Mouse (Mus musculus) gastrocnemius, adult 2 months (tissue): ENCODE data around the gene Zfp428. TPM values are rescaled to one million over a fixed set of nuclear protein-coding genes. Genes with fewer than 3 reads are reported as not detected.

Experiments used
- DNase-seq: peaks from one replicate; pipeline ENCODE4 v3.0.0; 2022
- H3K27ac ChIP-seq: fragments of 200-600 bp; 2 replicates; pipeline ENCODE4 v1.8.1; 2022; ENCODE audit warnings: mild to moderate bottlenecking
- H3K4me3 ChIP-seq: fragments of 200-600 bp; 2 replicates; pipeline ENCODE4 v1.8.1; 2022; ENCODE audit warnings: mild to moderate bottlenecking, moderate library complexity
- CTCF ChIP-seq: fragments of 200-600 bp; IDR thresholded peaks from 2 replicates; pipeline ENCODE4 v1.8.1; 2022; ENCODE audit warnings: antibody characterized with exemption, mild to moderate bottlenecking, moderate library complexity
- intact Hi-C: fragments of 180-260 bp; cut with DNase I; formaldehyde crosslinking; loops from one replicate; pipeline ENCODE4 v1.15.1; 2025
- total RNA-seq, 2 experiments: library from RNA; stranded (reverse); gene quantifications; 2 replicates each; pipeline ENCODE4 v1.2.3; 2021

Zfp428 gene
- total RNA-seq, 2 experiments from 2014 or later = 3.5 to 6.5 TPM

- H3K4me3 ChIP-seq = no peak overlapping the region; the same call in 1 of the 2 replicates
- intact Hi-C loops = loop anchor here (2.0 kb wide), 1 partner anchor 22 kb away; the partner anchor contains the start of gene Zfp428
- DNase-seq = no peak
- H3K27ac ChIP-seq = peak overlapping the region; percentile 96
- TF ChIP-seq CTCF = no peak
Observed at GRCm38 (mm10) chr7:24528861-24529260, 22.1 kb downstream of the Zfp428 start.

GRCm38 (mm10) chr7:24529580-24529979 is 22.8 kb downstream of the Zfp428 start:
- intact Hi-C loops = loop anchor here (2.0 kb wide), 1 partner anchor 23 kb away; the partner anchor contains the start of gene Zfp428
- Histone ChIP-seq H3K4me3 (peak overlapping the region; percentile 81), H3K27ac (peak overlapping the region; percentile 96)
- no peak for TF ChIP-seq CTCF
- no peak for DNase-seq

- Histone ChIP-seq H3K4me3 (peak within 1 kb of the TSS; percentile 81), H3K27ac (peak within 1 kb of the TSS; percentile 96)
- intact Hi-C loops = loop anchor here (1.0 to 2.0 kb wide), 2 partner anchors 17 to 71 kb away; no protein-coding TSS in a partner anchor
- peak; percentile 99 for DNase-seq
- TF ChIP-seq CTCF = no peak
Observed at GRCm38 (mm10) chr7:24530062-24530931, 23.5 kb downstream of the Zfp428 start, which contains the start of gene Irgq. Gene Irgq, plus strand, starts transcription at chr7:24530689.

- peak; percentile 92 for TF ChIP-seq CTCF
- intact Hi-C loops = loop anchor here (2.0 kb wide), 1 partner anchor 69 kb away; no protein-coding TSS in a partner anchor
- peak; percentile 78 for DNase-seq
- Histone ChIP-seq H3K27ac (peak overlapping the region; percentile 96), H3K4me3 (peak overlapping the region; percentile 81)
Observed at GRCm38 (mm10) chr7:24531211-24531971, 24.6 kb downstream of the Zfp428 start.

- intact Hi-C loops = loop anchor here (2.0 kb wide), 1 partner anchor 32 kb away; no protein-coding TSS in a partner anchor
- TF ChIP-seq CTCF = no peak
- Histone ChIP-seq H3K4me3 (no peak overlapping the region), H3K27ac (no peak overlapping the region)
- no peak for DNase-seq
Observed at GRCm38 (mm10) chr7:24533031-24533571, 26.3 kb downstream of the Zfp428 start.

GRCm38 (mm10) chr7:24533806-24534205 is 27.0 kb downstream of the Zfp428 start:
- no peak for TF ChIP-seq CTCF
- intact Hi-C loops = loop anchor here (2.0 kb wide), 1 partner anchor 31 kb away; no protein-coding TSS in a partner anchor
- no peak for DNase-seq
- Histone ChIP-seq H3K4me3 (no peak overlapping the region), H3K27ac (no peak overlapping the region)

GRCm38 (mm10) chr7:24534301-24534700 is 27.5 kb downstream of the Zfp428 start:
- Histone ChIP-seq H3K27ac (no peak overlapping the region), H3K4me3 (no peak overlapping the region)
- TF ChIP-seq CTCF = no peak
- no peak for DNase-seq
- intact Hi-C loops = no loop called here

GRCm38 (mm10) chr7:24537081-24537480 is 30.3 kb downstream of the Zfp428 start:
- intact Hi-C loops = no loop called here
- no peak for TF ChIP-seq CTCF
- Histone ChIP-seq H3K4me3 (no peak overlapping the region), H3K27ac (no peak overlapping the region)
- DNase-seq = no peak

GRCm38 (mm10) chr7:24537591-24537990 is 30.8 kb downstream of the Zfp428 start:
- H3K4me3 ChIP-seq = no peak overlapping the region
- peak; percentile 63 for DNase-seq

GRCm38 (mm10) chr7:24538154-24538553 is 31.3 kb downstream of the Zfp428 start:
- H3K4me3 ChIP-seq = no peak overlapping the region
- no peak overlapping the region; the same call in 1 of the 2 replicates for H3K27ac ChIP-seq
- no peak for DNase-seq
- TF ChIP-seq CTCF = peak; percentile 7; the same call in 1 of the 2 replicates
- intact Hi-C loops = no loop called here

More at GRCm38 (mm10) chr7:24537591-24537990, 30.8 kb downstream of the Zfp428 start:
- H3K27ac ChIP-seq = peak overlapping the region; percentile 12; the same call in 1 of the 2 replicates
- intact Hi-C loops = no loop called here
- TF ChIP-seq CTCF = no peak

GRCm38 (mm10) chr7:24538701-24539100 is 31.9 kb downstream of the Zfp428 start:
- no peak for TF ChIP-seq CTCF
- DNase-seq = no peak
- Histone ChIP-seq H3K4me3 (no peak overlapping the region), H3K27ac (no peak overlapping the region)
- intact Hi-C loops = no loop called here

GRCm38 (mm10) chr7:24539686-24540085 is 32.9 kb downstream of the Zfp428 start:
- no peak for TF ChIP-seq CTCF
- intact Hi-C loops = no loop called here
- Histone ChIP-seq H3K27ac (no peak overlapping the region), H3K4me3 (no peak overlapping the region)
- DNase-seq = no peak
